Mouse (Mus musculus): ENCODE results near the gene Fars2. TPM values are rescaled to one million over a fixed set of nuclear protein-coding genes. Genes with fewer than 3 reads are reported as not detected.

Fars2 gene
- polyA plus RNA-seq, 1 experiment: 63.0 TPM

GRCm38 (mm10) chr13:36533966-36534540 is 416.8 kb downstream of the Fars2 start:
- no peak for DNase-seq (ENCODE audit: low read depth, low spot score)
- WGBS: 60% methylated on average over 8 of the region's 8 CpGs

DNA sequence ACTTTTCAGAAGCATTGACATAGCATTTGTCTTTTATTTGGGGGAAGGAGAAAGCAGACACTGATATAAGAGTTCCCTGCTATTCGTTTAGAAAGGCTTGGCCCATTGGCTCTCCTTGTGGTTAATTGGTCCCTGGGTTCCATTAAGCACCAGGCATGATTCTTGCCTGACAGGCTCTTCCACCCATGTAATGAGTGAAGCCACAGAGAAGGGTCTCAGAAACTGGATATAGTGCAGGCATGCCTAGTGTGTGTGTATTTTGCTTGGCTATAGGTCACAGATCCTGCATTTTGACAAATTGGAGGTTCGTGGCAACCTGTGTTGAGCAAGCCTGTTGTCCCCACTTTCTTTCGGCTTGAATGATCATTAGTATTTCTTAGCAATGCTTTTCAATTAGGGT is 420.4 kb downstream of the Fars2 start:
- DNase-seq (ENCODE audit: low read depth, low spot score): no peak
- WGBS: 85% methylated on average over 3 of the region's 3 CpGs

DNA sequence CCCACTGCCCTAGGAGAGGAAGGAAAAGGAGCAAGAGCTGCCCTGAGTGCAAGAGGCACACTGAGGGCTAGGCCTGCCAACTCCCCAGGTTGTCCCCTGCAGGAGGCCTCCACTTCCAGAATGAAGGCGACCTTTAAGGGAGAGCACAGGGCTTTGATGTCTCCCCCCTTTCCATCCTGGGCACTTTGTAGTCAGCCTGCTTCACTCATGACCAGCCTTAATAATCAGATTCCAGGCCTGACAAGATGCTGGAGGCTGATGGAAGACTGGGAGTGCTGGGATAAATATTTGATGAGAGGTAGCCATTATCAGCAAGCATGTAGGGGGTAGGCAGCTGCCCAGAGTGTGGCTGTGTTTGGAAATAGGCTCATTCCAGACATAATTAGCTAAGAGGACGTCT is 421.2 kb downstream of the Fars2 start:
- DNase-seq (ENCODE audit: low read depth, low spot score): no peak
- 89% methylated on average over 2 of the region's 2 CpGs for WGBS

DNA sequence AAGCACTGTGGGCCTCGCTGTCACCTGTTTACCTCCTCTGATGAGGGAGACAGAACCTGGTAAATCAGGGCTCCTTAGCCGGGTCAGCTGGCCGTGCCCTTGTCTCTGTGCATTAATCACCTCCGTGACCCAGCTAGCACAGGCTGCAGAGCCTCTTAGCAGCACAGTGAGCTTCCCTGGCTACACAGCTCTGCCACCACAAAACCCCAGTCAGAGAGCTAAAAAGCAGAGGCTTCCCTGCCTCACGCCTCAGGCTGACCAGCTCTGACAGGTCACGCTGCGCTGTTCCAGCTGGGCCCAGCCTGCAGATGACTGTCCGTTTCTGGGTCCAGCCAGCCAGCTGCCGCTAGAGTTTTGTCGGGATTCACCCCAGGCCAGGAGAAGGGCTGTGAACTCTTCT is 423.0 kb downstream of the Fars2 start:
- 74% methylated on average over 10 of the region's 10 CpGs for WGBS
- no peak for DNase-seq (ENCODE audit: low read depth, low spot score)

- DNase-seq (ENCODE audit: low read depth, low spot score): no peak
- 74% methylated on average over 2 of the region's 2 CpGs for WGBS
Observed at GRCm38 (mm10) chr13:36541287-36541780, 424.1 kb downstream of the Fars2 start.

DNA sequence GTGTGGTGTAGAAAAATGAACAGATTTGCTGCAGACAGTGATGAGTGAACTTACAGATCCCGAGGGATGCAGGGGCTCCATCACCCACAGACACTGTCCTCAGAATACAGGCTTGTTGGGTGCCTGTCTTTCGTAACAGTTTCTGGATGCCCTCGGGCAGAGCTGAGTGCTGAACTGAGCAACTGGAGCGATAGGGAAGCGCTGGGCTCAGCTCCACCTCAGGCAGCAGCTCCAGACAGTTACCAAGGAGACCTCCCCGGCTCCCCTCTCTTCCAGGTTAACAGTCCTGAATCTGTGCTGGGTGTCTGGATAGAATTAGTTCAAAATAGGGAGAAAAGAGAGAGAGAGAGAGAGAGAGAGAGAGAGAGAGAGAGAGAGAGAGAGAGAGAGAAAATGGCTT is 433.5 kb downstream of the Fars2 start:
- DNase-seq (ENCODE audit: low read depth, low spot score): no peak

DNA sequence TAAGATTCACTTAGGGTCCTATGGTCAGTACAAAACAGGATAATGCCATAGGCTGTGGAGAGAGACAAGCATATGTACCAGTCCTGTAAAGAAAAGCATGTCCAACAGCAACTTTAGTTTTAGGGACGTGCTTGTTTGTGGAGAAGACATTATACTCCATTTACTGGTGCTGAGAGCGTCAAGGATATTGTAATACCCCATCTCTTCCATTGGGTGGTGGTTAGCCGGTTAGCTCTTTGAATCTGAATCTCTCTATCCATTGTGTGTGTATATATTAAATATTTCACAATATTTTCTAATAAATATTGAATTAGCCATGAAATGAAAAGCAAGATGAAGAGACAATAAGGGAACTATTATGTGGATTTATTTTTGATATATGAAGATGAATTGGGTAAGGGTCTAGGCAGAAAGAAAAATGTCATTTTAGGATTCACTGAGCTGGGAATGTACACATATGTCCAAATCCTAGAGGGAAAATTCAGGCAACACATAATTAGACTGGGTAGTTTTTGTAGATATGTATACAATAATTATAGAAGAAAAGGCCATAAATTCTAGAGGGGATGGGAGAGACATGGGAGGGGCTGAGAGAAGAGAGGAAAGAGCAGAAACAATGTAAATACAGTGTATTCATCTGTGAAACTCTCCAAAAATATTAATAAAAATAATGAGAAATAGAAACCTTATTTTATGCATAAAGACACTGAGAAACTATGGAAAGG is 435.5 kb downstream of the Fars2 start:
- no peak for DNase-seq (ENCODE audit: low read depth, low spot score)
- 91% methylated on average over 3 of the region's 3 CpGs for WGBS

More for the DNA sequence above, 433.5 kb downstream of the Fars2 start:
- 62% methylated on average over 6 of the region's 6 CpGs for WGBS

- no peak for DNase-seq (ENCODE audit: low read depth, low spot score)
- 67% methylated on average over 5 of the region's 5 CpGs for WGBS
Observed at GRCm38 (mm10) chr13:36553247-36553642, 436.0 kb downstream of the Fars2 start.

DNA sequence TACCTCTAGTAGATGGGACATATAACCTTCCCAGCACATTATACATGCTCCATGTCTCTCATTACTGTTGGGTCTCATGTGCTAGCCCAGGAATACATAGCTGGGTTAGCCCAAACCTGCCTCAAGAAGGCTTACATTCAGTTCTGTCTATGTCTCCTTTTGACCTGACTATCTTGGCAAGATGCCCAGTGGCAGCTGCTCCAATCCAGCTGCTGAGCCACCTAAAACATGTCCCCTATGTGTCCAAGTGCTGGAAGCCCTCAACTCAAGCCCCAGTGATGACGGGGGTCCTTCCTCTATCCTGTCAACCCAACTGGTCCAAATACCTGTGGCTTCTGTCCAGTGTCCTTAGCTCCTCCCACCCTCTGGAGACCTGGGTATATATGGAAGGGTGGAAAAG is 437.5 kb downstream of the Fars2 start:
- 87% methylated on average over 1 of the region's 1 CpGs for WGBS
- no peak for DNase-seq (ENCODE audit: low read depth, low spot score)

- 74% methylated on average over 16 of the region's 16 CpGs for WGBS
- DNase-seq (ENCODE audit: low read depth, low spot score): no peak
Observed at GRCm38 (mm10) chr13:36562447-36563441, 445.5 kb downstream of the Fars2 start.

DNA sequence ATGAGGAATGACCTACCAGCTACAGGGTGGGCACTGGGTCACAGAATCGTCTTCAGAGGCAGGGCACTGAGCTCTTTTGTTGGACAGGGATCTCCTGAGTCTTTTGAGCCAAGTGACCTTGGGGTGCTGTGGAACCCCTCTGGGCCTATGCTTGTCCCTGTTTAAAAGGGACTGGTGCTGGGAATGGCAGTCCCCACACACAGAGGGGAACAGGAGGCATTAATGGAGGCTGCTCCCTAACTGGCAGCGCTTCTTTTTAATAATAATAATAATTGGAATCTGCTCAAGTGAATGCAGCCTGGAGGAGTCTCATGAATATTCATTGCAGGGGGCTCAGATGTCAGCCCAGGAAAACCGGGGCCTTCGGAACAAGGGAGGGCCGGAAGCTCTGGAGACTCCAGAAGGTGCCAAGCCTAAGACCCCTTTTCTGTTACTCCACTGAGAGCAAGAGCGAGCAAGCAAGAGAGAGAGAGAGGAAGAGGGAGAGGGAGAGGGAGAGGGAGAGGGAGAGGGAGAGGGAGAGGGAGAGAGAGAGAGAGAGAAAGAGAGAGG is 447.6 kb downstream of the Fars2 start:
- no peak for DNase-seq (ENCODE audit: low read depth, low spot score)
- 75% methylated on average over 6 of the region's 6 CpGs for WGBS

- DNase-seq (ENCODE audit: low read depth, low spot score): no peak
- WGBS: 68% methylated on average over 4 of the region's 4 CpGs
Observed at GRCm38 (mm10) chr13:36576781-36577180, 459.6 kb downstream of the Fars2 start.

- DNase-seq (ENCODE audit: low read depth, low spot score): no peak
- WGBS: 41% methylated on average over 7 of the region's 7 CpGs
Observed at GRCm38 (mm10) chr13:36577916-36578568, 460.8 kb downstream of the Fars2 start.

DNA sequence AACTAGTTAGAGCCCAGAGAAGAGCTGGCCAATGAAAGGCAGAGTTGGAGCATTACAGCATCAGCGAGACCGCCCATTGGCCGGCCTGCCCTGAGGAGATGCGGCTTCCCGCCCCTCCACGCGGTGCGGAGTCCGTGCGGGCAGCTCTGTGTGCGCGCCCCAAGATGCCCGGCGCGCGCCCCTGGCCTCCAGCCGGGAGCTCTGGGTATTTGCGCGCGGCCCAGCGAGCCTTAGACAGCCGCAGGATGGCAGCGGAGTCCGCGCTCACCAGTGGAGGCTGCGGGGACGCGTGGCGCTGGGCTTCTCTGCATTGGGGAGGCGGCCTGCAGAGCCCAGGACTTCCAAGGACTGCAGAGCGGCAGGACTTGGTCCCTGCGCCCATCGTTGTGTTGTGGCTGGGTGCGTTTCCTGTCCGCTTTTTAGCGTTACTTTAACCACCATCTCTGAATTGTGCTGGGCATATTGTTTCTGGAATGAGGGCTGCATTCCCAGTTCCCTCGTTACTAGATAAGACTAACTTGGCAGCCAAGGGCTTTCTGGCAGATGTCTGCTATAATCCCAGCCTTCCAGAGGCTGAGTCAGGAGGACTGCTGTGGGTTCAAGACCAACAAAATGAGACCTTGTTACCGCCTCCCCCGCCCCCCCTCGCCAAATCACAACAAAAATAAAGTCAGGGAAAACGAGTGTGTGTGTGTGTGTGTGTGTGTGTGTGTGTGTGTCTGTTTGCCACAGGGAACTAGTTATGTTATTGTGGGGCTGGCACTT is 461.5 kb downstream of the Fars2 start:
- DNase-seq (ENCODE audit: low read depth, low spot score): no peak
- 5% methylated on average over 41 of the region's 41 CpGs for WGBS

DNA sequence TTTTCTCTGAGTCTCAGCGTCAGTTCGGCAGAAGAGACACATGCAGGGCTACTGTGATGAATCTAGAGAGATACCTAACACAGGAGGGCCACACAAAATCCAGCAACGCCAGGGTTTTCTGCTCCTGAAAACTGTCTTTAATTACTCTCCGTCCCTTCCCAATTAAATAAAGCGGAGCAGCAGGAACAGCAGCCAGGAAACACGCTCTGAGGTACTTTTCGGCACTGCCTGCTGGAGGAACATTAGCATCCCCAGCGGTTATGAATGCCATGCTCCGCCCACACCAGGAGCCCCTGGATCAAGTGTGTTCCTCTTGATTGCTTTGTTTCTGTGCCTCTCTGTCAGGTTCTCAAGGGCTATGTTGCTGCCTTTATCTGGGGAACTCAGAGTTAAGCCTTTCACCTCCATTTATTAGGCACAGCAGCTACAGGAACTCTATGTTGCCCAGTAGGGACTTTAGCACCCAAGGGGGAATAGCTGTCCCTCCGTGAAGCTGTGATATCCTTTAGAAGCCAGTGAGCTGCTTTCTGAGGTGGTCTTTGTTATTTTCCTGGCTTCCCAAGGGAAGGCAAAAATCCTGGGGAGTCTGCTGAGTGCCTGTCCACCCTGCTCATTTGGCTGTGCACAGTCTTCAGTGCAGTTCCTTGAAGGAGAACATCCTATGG is 465.3 kb downstream of the Fars2 start:
- WGBS: 51% methylated on average over 10 of the region's 10 CpGs
- no peak for DNase-seq (ENCODE audit: low read depth, low spot score)

DNA sequence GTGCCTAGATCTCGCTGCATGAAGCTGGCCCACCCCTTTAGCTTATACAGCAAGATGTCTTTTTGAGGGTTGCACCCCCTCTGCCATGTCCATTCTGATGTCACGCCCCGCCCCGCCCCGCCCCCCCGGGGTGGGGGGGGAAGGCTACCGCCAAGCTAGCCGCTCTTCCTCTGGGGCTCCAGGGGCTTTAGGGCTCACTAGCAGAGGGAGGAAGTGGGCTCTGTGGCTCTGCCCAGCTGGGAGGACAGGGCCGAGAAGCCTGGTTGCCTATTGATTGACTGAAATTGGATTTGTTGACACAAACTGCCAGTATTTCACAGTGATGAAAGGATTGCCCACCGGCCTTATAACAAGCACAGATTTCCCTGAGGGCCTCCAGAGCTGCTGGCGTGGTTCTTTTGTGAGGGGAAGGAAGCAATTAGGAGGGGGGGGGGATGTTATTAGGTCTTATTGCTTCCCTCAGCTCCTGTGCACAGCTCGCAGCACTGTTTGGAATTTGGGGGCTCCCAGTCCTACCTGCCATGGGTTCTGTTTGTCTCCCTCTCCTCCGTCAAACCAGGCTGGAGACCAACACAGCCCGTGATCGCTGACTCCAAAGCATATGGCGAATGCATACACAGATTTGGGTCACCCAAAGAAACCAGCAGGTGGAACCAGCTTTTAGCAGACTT is 466.4 kb downstream of the Fars2 start:
- 30% methylated on average over 16 of the region's 16 CpGs for WGBS
- no peak for DNase-seq (ENCODE audit: low read depth, low spot score)

- 73% methylated on average over 7 of the region's 7 CpGs for WGBS
- no peak for DNase-seq (ENCODE audit: low read depth, low spot score)
Observed at GRCm38 (mm10) chr13:36584197-36584596, 467.0 kb downstream of the Fars2 start.

- 74% methylated on average over 4 of the region's 4 CpGs for WGBS
- DNase-seq (ENCODE audit: low read depth, low spot score): no peak
Observed at GRCm38 (mm10) chr13:36589092-36589491, 471.9 kb downstream of the Fars2 start.
